Mouse (Mus musculus) CD8-positive naive resting alpha-beta T cell, adult 2 months (primary cell): ENCODE results near the gene Ing3.

Experiments
- DNase-seq, 2 experiments: peaks; one replicate each; pipeline ENCODE4 v3.0.0; 2022; ENCODE audit warnings: low read depth in 2 of 2, low spot score in 2 of 2

The Ing3 gene

GRCm38 (mm10) chr6:21949226-21949731 lies at the start of gene Ing3:
Gene Ing3, plus strand, starts transcription at chr6:21949571.
- DNase-seq, result peak; percentile 95 to 98

- no peak for DNase-seq
Measured at GRCm38 (mm10) chr6:21909720-21910119, 39.7 kb upstream of the Ing3 start.

GRCm38 (mm10) chr6:21910804-21911203 lies 38.6 kb upstream of the Ing3 start:
- no peak for DNase-seq

- DNase-seq, result no peak
Measured at GRCm38 (mm10) chr6:21916591-21916990, 32.8 kb upstream of the Ing3 start.

GRCm38 (mm10) chr6:21924150-21924549 lies 25.2 kb upstream of the Ing3 start:
- no peak for DNase-seq

GRCm38 (mm10) chr6:21937981-21938635 lies 11.3 kb upstream of the Ing3 start:
- DNase-seq, result no peak

- DNase-seq, result peak; percentile 97 to 98
Measured at GRCm38 (mm10) chr6:21949771-21950448, 539 bp downstream of the Ing3 start.

- no peak for DNase-seq
Measured at GRCm38 (mm10) chr6:21950676-21951075, 1.3 kb downstream of the Ing3 start.

- DNase-seq, result no peak
Measured at GRCm38 (mm10) chr6:21955468-21955867, 6.1 kb downstream of the Ing3 start.

GRCm38 (mm10) chr6:21958922-21959321 lies 9.6 kb downstream of the Ing3 start:
- no peak for DNase-seq

- no peak for DNase-seq
Measured at GRCm38 (mm10) chr6:21959909-21960308, 10.5 kb downstream of the Ing3 start.

GRCm38 (mm10) chr6:21977532-21977931 lies 28.2 kb downstream of the Ing3 start:
- no peak for DNase-seq

GRCm38 (mm10) chr6:21981114-21981513 lies 31.7 kb downstream of the Ing3 start:
- no peak for DNase-seq

GRCm38 (mm10) chr6:21984990-21985731 lies 35.8 kb downstream of the Ing3 start:
- DNase-seq, result peak; percentile 30 to 38

GRCm38 (mm10) chr6:21985732-21986540 lies 36.6 kb downstream of the Ing3 start, which contains the start of gene Cped1:
Gene Cped1, plus strand, starts transcription at chr6:21985916.
- DNase-seq, result no peak

- DNase-seq, result no peak
Measured at GRCm38 (mm10) chr6:21986660-21987331, 37.4 kb downstream of the Ing3 start.

- DNase-seq, result no peak
Measured at GRCm38 (mm10) chr6:21987554-21987953, 38.2 kb downstream of the Ing3 start.

- DNase-seq, result no peak
Measured at GRCm38 (mm10) chr6:21988296-21988695, 38.9 kb downstream of the Ing3 start.

GRCm38 (mm10) chr6:21989081-21989480 lies 39.7 kb downstream of the Ing3 start:
- DNase-seq, result no peak
